Mouse (Mus musculus) lung, postnatal 10 days (tissue): Measurements from ENCODE around the gene Nxph1.

Source experiments
- DNase-seq: peaks from one replicate; pipeline ENCODE4 v3.0.0; 2021

Gene Nxph1

GRCm38 (mm10) chr6:8948131-8948470, at the start of gene Nxph1:
Gene Nxph1, plus strand, starts transcription at chr6:8948431.
- DNase-seq: no peak

- no peak for DNase-seq
Measured at GRCm38 (mm10) chr6:8900021-8900728, 48.1 kb upstream of the Nxph1 start.

GRCm38 (mm10) chr6:8900729-8901122, 47.5 kb upstream of the Nxph1 start:
- DNase-seq: no peak

- no peak for DNase-seq
Measured at GRCm38 (mm10) chr6:8907917-8908316, 40.3 kb upstream of the Nxph1 start.

- no peak for DNase-seq
Measured at GRCm38 (mm10) chr6:8913404-8913803, 34.8 kb upstream of the Nxph1 start.

GRCm38 (mm10) chr6:8914682-8915081, 33.5 kb upstream of the Nxph1 start:
- DNase-seq: no peak

- DNase-seq: no peak
Measured at GRCm38 (mm10) chr6:8924481-8924880, 23.8 kb upstream of the Nxph1 start.

- DNase-seq: no peak
Measured at GRCm38 (mm10) chr6:8935241-8935640, 13.0 kb upstream of the Nxph1 start.

- peak; percentile 55 for DNase-seq
Measured at GRCm38 (mm10) chr6:8935705-8936104, 12.5 kb upstream of the Nxph1 start.

- DNase-seq: no peak
Measured at GRCm38 (mm10) chr6:8936168-8936567, 12.1 kb upstream of the Nxph1 start.

GRCm38 (mm10) chr6:8948471-8949411, 510 bp downstream of the Nxph1 start:
- DNase-seq: peak; percentile 39

GRCm38 (mm10) chr6:8949665-8950201, 1.5 kb downstream of the Nxph1 start:
- no peak for DNase-seq

GRCm38 (mm10) chr6:8950611-8951325, 2.5 kb downstream of the Nxph1 start:
- DNase-seq: no peak

- peak; percentile 17 for DNase-seq
Measured at GRCm38 (mm10) chr6:8951326-8951695, 3.1 kb downstream of the Nxph1 start.

- DNase-seq: no peak
Measured at GRCm38 (mm10) chr6:8951884-8952590, 3.8 kb downstream of the Nxph1 start.

GRCm38 (mm10) chr6:8955817-8956529, 7.7 kb downstream of the Nxph1 start:
- no peak for DNase-seq

- DNase-seq: no peak
Measured at GRCm38 (mm10) chr6:8956743-8957528, 8.7 kb downstream of the Nxph1 start.

GRCm38 (mm10) chr6:8957529-8957887, 9.3 kb downstream of the Nxph1 start:
- DNase-seq: peak; percentile 28

GRCm38 (mm10) chr6:8958081-8958919, 10.1 kb downstream of the Nxph1 start:
- no peak for DNase-seq

- DNase-seq: no peak
Measured at GRCm38 (mm10) chr6:8959810-8960209, 11.6 kb downstream of the Nxph1 start.
